Mouse (Mus musculus) spleen, adult 18-20 months (tissue): ENCODE results near the gene Gm38393.

Source experiments
- DNase-seq, 2 experiments: peaks; one replicate each; pipeline ENCODE4 v3.0.0; 2022; ENCODE audit warnings: mixed read lengths in 2 of 2

Gene Gm38393

DNA sequence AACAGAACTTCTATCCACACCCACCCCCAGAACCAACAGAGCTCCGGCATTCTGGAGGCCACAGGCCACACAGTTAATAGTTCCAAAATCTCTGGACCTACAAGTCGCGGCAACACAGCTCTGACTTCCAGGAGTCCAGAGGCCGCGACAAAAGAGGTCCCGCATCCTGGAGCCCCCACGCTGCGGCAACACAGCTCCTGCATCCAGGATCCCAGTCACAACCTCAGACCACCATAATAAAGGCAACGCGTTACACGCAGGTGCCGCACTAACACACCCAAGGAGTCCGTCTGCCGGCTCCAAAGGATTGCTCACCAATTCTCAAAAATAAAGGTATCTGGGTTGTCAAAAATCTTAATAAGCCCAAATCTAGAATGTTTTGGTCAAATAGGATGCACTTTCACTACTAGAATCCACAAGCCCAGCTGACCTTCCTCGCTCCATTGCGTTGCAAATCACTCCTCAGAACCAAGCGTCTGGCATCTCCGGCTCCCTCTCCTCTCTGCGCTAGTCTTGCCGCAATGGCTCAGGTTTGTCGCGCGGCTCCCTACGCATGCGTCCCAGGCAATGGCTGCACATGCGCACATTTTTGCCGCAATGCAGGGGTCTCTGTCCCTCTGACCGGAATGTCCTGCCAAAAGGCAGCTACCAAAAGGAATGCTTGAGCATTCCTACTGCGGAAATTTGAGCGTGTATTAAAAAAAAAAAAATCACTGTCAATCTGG lies at the start of gene Gm38393, which contains the start of gene Snurf:
Gene Gm38393, minus strand, starts transcription at position 459 of the 725 bp plus-strand sequence.
Gene Snurf, minus strand, starts transcription at position 444 of the 725 bp plus-strand sequence.
- peak in 1 of 2 experiments; percentile 4 for DNase-seq

GRCm38 (mm10) chr7:60047481-60048201 lies 42.8 kb upstream of the Gm38393 start:
- no peak for DNase-seq

DNA sequence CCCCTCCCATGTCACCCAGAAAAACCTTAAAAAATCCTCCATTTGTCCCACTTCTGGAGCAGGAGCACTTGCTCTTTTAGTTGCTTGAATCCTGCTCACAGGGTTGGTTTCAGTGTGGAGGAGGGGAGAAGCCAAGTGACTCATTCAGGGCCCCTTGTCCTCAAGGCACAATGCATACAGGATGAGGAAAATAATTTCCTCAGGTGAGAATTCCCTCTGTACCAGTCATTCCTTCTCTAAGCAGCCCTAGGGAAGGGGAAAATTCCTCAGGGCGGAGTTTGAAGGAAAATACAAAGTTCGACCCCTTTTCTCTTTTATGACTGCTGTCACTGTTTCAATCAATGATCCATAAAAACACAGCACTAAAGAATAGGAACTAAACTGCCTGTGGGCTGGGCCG lies 8.3 kb upstream of the Gm38393 start:
- DNase-seq, result no peak

GRCm38 (mm10) chr7:60007727-60008360 lies 3.0 kb upstream of the Gm38393 start:
- DNase-seq, result no peak

DNA sequence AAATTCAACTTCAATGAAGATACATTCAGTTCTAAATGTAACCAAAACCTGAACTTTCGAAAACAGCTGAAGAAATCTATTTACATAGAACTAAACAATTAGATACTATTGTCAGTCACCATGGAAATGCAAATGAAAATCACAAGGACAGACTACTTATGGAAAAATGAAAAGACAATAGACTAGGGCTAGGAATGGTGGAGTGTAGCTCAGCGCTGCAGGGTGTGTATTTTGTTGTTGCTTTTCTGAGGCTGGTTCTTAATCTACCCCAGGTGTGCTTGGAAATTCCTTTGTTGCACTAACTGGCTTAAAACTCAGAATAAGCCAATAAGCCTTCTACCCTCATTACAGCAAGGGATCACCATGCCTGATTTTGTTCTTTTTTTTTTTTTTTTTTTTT lies 1.4 kb upstream of the Gm38393 start:
- no peak for DNase-seq

- DNase-seq, result no peak
Measured at GRCm38 (mm10) chr7:60003921-60004605, 801 bp downstream of the Gm38393 start.

GRCm38 (mm10) chr7:60003006-60003865 lies 1.6 kb downstream of the Gm38393 start:
- no peak for DNase-seq

DNA sequence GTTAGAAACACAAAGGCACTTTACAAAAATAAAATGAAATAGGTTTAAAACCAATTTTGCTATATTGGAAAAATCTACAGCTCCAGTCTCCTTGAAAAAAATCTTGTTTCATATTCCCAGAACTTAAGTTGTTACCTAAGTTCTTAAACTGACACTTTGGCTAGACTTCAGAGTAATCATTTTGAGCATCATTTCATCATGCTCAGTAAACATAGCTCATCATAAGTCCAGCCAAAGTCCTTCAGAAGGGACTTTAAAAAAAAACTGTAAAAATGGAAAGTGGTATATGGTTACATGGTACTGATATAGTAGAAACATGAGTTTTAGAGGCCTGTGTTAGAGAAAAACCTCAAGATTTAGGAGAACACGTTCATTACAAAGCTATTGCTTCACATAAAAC lies 26.2 kb downstream of the Gm38393 start:
- DNase-seq, result no peak
